Mouse (Mus musculus) brown adipose tissue, adult 24 weeks (tissue): Measurements from ENCODE around the gene Nkd2. TPM values are rescaled to one million over a fixed set of nuclear protein-coding genes. Genes with fewer than 3 reads are reported as not detected.

Experiments
- H3K27ac ChIP-seq: fragments of 200-500 bp; replicated peaks from 2 replicates; pipeline ENCODE4 v1.5.1; 2012; ENCODE audit warnings: low read depth, mild to moderate bottlenecking, low read length
- H3K4me1 ChIP-seq: fragments of 200-500 bp; 2 replicates; pipeline ENCODE4 v1.6.1; 2012; ENCODE audit warnings: low read length, mixed read lengths; ENCODE audit not compliant: control insufficient read depth, insufficient read depth, insufficient read length
- H3K4me3 ChIP-seq: fragments of 200-500 bp; 2 replicates; pipeline ENCODE4 v1.5.1; 2012; ENCODE audit warnings: low read depth, mild to moderate bottlenecking, low read length, moderate library complexity; ENCODE audit not compliant: insufficient read depth
- polyA plus RNA-seq: library from polyadenylated mRNA; stranded (reverse); fragments of >200 nt; gene quantifications from 2 replicates; pipeline ENCODE4 v1.2.4, GENCODE M21; 2012; ENCODE audit not compliant: missing spikeins, insufficient read depth, insufficient read length

Gene Nkd2
- polyA plus RNA-seq, 1 experiment: 0.44 TPM

- H3K4me3 ChIP-seq: no peak overlapping the region
- H3K27ac ChIP-seq: no peak overlapping the region
- no peaks in the 10 kb centered on the region for H3K4me1 ChIP-seq
These were observed 11.6 kb downstream of the Nkd2 start for GRCm38 (mm10) chr13:73835791-73836190.

GRCm38 (mm10) chr13:73833809-73834208 is 13.6 kb downstream of the Nkd2 start:
- no peak overlapping the region for H3K4me3 ChIP-seq
- no peak overlapping the region for H3K27ac ChIP-seq
- H3K4me1 ChIP-seq: no peaks in the 10 kb centered on the region

DNA sequence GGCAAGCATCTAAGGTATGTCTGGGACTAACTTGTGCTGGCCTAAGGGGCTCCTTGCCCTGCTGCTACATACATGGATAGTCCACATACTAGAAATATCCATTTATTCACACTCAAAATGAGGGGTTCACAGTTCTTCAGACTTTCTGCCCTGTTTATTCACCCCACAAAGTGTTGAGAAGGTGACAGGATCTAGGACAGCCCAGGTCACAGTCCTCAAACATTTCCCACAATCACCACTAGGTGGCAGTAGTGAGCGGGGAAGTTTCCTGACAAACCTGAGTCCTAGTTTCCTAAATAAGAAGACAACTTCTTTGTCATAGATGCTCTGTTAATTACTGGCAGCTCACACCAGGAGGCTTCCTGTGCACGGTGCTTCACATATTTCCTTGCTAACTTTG is 15.9 kb downstream of the Nkd2 start:
- H3K27ac ChIP-seq: no peak overlapping the region

DNA sequence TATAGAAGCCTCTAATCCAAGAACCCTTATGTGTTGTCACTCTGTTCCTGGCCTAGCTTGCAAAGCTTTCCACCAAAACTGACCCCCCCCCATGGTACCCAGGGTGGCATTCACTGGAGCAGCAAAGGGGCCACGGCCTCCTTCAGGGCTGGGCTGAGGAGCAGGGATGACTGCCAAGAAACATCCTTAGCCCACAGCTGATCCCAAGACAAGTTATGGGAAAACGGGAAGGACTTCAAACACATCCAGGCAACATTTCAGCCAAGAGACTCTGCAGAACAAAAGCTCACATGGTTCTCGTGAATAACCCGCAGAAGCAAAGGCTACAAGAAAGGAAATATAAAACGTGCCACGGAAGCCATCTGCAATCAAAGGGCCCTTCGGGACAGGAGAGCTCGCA is 20.2 kb downstream of the Nkd2 start:
- Histone ChIP-seq H3K27ac (no peak overlapping the region), H3K4me1 (no peaks in the 10 kb centered on the region), H3K4me3 (no peak overlapping the region)

More for the DNA sequence above, 15.9 kb downstream of the Nkd2 start:
- no peak overlapping the region for H3K4me3 ChIP-seq
- no peaks in the 10 kb centered on the region for H3K4me1 ChIP-seq

DNA sequence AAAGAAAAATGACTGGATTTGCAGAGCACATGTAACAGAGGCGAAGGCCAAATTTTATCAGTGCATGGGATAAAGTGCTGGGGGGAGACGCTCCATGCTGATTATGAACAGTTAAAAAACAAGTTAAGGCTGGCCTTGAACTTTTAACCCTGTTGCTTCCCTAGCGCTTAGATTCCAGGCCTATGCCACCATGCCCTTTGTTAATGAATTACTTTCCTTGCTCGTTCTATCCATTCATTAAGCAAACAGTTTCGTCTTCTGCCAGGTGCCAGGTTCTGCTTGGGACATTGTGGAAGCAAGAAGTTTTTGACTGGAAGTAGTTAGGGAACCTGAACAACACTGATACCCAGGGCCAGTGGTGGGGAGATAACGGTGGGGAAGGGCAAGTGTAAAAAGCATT is 23.7 kb downstream of the Nkd2 start:
- no peak overlapping the region for H3K4me3 ChIP-seq

GRCm38 (mm10) chr13:73822187-73822800 is 25.1 kb downstream of the Nkd2 start:
- no peak overlapping the region for H3K4me3 ChIP-seq
- H3K4me1 ChIP-seq: no peaks in the 10 kb centered on the region
- no peak overlapping the region for H3K27ac ChIP-seq

More for the DNA sequence above, 23.7 kb downstream of the Nkd2 start:
- H3K27ac ChIP-seq: no peak overlapping the region
- no peaks in the 10 kb centered on the region for H3K4me1 ChIP-seq

DNA sequence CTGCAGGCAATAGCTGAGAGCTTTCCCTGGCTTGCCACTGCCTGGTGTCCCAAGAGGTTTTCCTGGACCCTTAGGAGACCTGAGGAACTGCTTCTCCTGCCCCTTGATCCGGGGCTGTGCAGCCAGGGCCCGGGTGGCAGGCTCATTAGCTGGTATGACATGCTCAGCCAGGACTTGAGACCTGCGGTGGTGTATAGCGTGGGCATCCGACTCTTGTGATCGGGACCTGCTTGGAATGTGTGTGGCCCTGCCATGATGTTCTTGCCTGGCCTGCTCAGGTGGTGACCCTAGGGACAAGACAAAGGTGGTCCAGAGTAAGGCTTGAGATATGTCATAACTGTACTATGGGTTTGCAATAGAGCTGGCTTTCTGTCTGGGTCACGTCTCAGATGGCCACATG is 26.2 kb downstream of the Nkd2 start:
- Histone ChIP-seq H3K27ac (no peak overlapping the region), H3K4me3 (no peak overlapping the region), H3K4me1 (no peaks in the 10 kb centered on the region)

DNA sequence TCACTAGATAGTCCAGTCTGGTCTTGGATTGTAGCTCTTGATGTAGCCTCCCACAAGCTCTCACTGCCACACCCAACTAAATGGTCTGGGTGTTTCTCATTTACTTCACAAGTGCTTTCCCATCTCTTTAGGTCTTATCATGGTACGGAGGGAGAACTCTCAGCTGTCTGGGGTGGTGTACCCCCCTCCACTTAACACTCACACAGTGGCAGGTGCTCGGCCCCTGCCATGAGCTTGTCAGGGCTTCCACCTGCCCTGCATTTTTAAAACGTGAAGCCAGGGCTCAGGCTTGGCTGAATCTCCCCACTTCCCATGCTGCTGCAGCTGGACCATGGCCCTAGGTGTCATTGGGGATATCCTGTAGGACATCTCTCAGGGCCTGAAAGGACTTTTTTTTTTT is 28.5 kb downstream of the Nkd2 start:
- Histone ChIP-seq H3K4me3 (no peak overlapping the region), H3K4me1 (no peaks in the 10 kb centered on the region)

GRCm38 (mm10) chr13:73816338-73816737 is 31.1 kb downstream of the Nkd2 start:
- Histone ChIP-seq H3K4me3 (no peak overlapping the region), H3K27ac (no peak overlapping the region), H3K4me1 (no peaks in the 10 kb centered on the region)

More for the DNA sequence above, 28.5 kb downstream of the Nkd2 start:
- no peak overlapping the region for H3K27ac ChIP-seq

DNA sequence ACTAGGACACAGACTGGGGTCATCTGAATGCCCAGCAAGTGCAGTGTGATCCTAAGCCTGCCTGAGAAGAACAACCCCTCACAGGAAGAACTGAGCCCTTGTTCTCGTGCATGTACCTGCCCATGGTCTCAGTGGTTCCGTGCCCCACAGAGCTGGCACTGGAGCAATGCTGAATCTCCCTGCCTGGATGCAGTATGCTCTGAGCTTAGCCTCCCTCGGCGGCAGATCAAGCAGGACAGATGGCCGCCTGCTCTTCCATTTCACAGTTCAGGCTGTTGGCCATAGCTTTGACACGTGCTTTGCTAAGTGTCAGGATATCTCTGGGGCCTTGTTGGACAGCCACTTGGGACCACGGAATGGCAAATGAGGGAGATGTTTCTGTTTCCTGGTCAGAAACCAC is 33.2 kb downstream of the Nkd2 start:
- no peak overlapping the region for H3K27ac ChIP-seq
- H3K4me1 ChIP-seq: no peaks in the 10 kb centered on the region
- H3K4me3 ChIP-seq: no peak overlapping the region

DNA sequence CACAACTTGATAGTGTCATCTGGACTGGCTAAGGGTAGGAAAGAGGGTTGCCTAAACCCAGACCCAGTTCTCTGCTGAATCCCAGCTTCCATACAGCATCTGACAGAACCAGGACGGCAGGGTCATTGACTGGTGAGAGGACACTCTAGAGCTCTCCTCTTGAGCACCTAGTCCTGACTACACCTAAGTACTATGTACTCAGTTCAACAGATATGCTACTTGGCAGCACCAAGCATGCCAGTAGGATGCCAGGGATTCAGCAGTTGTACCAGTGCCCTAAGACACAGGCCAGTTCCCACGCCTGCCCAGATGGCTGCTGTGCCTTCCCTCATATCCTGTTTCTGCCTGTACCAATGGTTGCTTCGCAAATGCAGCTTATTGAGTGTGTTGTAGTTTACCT is 34.5 kb downstream of the Nkd2 start:
- H3K4me3 ChIP-seq: no peak overlapping the region
- no peak overlapping the region for H3K27ac ChIP-seq
- no peaks in the 10 kb centered on the region for H3K4me1 ChIP-seq

DNA sequence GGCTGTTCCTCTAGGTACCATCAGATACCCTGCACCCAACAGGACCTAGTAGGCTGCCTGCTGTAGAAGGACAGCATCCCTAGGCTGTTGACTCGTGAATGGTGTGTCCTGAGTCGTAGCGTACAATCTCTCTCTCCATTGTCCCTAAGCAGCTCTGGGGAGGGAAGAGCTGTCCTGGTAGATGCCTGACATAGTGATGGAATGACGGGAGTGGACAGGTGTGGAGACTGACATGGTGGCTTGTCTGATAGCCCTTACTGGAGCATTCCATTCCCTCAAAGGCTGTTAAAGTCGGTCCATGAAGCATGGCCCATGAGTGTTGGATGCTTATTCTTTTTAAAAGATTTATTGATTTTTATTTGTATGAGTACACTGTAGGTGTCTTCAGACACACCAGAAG is 42.5 kb downstream of the Nkd2 start:
- Histone ChIP-seq H3K4me3 (no peak overlapping the region), H3K27ac (peak overlapping the region; percentile 82; the same call in 1 of the 2 replicates), H3K4me1 (no peaks in the 10 kb centered on the region)

DNA sequence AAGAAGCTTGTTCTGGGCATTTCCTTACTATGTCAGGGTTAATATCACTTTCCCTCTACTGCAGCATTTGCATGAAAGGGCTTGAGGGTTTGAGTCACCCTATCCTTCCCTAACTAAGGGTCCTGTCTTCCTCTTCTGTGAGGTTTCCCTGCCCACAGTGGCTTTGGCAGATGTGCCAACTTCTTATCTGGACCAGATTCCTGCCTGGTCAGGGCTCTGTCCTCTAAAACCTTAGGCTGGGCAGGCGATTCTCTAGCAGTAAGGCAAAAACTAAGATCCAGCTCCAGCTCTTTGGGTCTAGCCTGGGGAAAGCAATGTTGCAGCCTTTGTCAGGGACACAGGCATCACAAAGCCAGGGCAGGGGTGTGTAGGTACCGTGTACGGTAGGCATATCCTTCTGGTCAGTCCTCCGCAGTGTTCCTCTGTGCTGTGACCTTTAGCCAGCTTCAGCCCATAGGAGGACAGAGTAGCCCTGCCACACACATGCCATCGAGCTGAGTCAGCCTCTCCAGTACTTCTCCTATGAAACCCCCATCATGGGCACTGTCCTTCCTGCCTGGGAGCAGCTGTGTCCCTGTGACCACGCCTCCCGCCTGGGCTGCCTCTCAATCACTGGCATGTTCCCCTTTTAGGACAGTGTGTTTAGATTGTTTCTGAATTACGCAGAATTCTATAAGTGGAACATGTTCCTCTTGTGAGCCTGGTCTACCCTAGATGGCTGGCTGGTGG is 43.8 kb downstream of the Nkd2 start:
- Histone ChIP-seq H3K4me1 (no peaks in the 10 kb centered on the region), H3K27ac (peak overlapping the region; percentile 82)

GRCm38 (mm10) chr13:73799110-73799509 is 48.3 kb downstream of the Nkd2 start:
- Histone ChIP-seq H3K4me3 (no peak overlapping the region), H3K27ac (peak overlapping the region; percentile 20; the same call in 1 of the 2 replicates), H3K4me1 (no peaks in the 10 kb centered on the region)

More for the DNA sequence above, 43.8 kb downstream of the Nkd2 start:
- H3K4me3 ChIP-seq: no peak overlapping the region

DNA sequence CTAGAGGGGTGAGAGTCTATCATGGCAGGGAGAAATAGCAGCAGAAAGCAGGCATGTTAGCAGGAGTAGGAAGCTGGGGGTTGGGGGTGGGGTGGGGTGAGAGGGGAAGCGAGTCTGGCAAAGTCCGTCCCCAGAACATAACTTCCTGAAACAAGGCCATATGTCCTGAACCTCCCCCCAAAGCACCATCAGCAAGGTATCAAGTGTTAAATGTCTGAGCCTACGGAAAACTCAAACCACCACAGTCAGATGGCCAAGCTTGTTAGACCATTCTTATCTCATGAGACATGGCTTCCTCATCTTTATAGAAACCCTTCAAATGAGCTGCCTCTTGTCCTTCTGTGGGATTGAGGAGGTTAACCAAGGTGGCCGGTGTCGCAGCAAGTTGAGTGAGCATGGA is 54.3 kb downstream of the Nkd2 start:
- Histone ChIP-seq H3K4me1 (no peaks in the 10 kb centered on the region), H3K27ac (no peak overlapping the region), H3K4me3 (no peak overlapping the region)

DNA sequence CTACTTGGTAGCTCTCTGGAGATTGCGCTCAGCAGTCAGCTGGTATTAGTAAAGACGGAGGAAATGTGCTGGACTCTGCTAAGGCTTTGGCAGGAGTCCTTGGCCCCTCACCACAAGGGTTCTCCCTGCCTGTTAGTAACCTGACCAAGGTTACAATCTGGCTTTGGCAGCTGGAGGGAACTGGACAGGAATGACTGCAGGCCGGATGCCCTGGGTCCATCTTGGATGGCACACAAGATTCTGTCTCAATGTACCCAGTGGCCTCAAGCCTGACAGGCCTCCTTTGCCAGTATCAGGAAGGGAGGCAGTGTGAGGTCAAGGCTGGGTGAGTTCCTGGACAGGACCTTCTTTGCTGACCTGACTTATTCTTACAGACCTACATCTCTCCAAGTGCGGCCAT is 55.3 kb downstream of the Nkd2 start:
- Histone ChIP-seq H3K4me3 (no peak overlapping the region), H3K27ac (no peak overlapping the region), H3K4me1 (no peaks in the 10 kb centered on the region)
